Mouse (Mus musculus) layer of hippocampus, postnatal 10 days (tissue): ENCODE data around the gene Hcfc1. TPM values are rescaled to one million over a fixed set of nuclear protein-coding genes. Genes with fewer than 3 reads are reported as not detected.

ENCODE experiments used
- total RNA-seq, 2 experiments: library from RNA; stranded (reverse); gene quantifications; 2 replicates each; pipeline ENCODE4 v1.2.3; 2021

The Hcfc1 gene
- total RNA-seq, 2 experiments from 2014 or later, result 72.9 to 77.8 TPM

Other genes starting within 250 kb of the Hcfc1 start
- 10 to 100 TPM; 15.8 to 16.0 TPM for gene Abcd1, start 249.8 kb downstream of the Hcfc1 start, total RNA-seq
- 1 to 10 TPM; 6.5 to 7.9 TPM for gene Plxnb3, start 209.3 kb downstream of the Hcfc1 start, total RNA-seq
- 1 to 10 TPM; 2.2 to 3.8 TPM for gene Srpk3, start 192.0 kb downstream of the Hcfc1 start, total RNA-seq
- gene Idh3g, start 179.5 kb downstream of the Hcfc1 start, total RNA-seq, result 100 to 1,000 TPM; 151 to 157 TPM
- gene Ssr4, start 179.3 kb downstream of the Hcfc1 start, total RNA-seq, result 100 to 1,000 TPM; 101 to 104 TPM
- gene Pdzd4, start 141.4 kb downstream of the Hcfc1 start, total RNA-seq, result 100 to 1,000 TPM; 110 to 111 TPM
- not detected for gene Avpr2, start 74.3 kb downstream of the Hcfc1 start, total RNA-seq
- 100 to 1,000 TPM; 333 to 351 TPM for gene L1cam, start 70.3 kb downstream of the Hcfc1 start, total RNA-seq
- gene Arhgap4, start 44.5 kb downstream of the Hcfc1 start, total RNA-seq, result 1 to 10 TPM; 4.6 to 5.1 TPM
- gene Naa10, start 44.4 kb downstream of the Hcfc1 start, total RNA-seq, result 10 to 100 TPM; 69.8 to 72.9 TPM
- gene Renbp, start 35.5 kb downstream of the Hcfc1 start, total RNA-seq, result 1 to 10 TPM; 3.9 to 7.1 TPM
- gene Irak1, start 57.6 kb upstream of the Hcfc1 start, total RNA-seq, result 10 to 100 TPM; 52.5 to 52.9 TPM
- not detected for gene Opn1mw, start 161.1 kb upstream of the Hcfc1 start, total RNA-seq
- gene Mecp2, start 169.0 kb upstream of the Hcfc1 start, total RNA-seq, result 10 to 100 TPM; 74.3 to 75.1 TPM
- gene Tex28, start 201.5 kb upstream of the Hcfc1 start, total RNA-seq, result not detected
- gene Tktl1, start 210.9 kb upstream of the Hcfc1 start, total RNA-seq, result not detected